Mouse (Mus musculus) cerebellum, adult 11 months (tissue): ENCODE measurements around the gene Tada3.

Source experiments
- DNase-seq: peaks from one replicate; pipeline ENCODE4 v3.0.0; 2022

Gene Tada3

GRCm38 (mm10) chr6:113386025-113386424, 8.3 kb upstream of the Tada3 start:
- no peak for DNase-seq

GRCm38 (mm10) chr6:113385160-113385714, 7.6 kb upstream of the Tada3 start:
- DNase-seq, result no peak

GRCm38 (mm10) chr6:113384351-113384927, 6.8 kb upstream of the Tada3 start:
- no peak for DNase-seq

- DNase-seq, result no peak
These were observed 2.8 kb upstream of the Tada3 start for GRCm38 (mm10) chr6:113380480-113380879.

GRCm38 (mm10) chr6:113379246-113379645, 1.6 kb upstream of the Tada3 start:
- no peak for DNase-seq

GRCm38 (mm10) chr6:113377172-113377495, 549 bp downstream of the Tada3 start:
- DNase-seq, result no peak

- no peak for DNase-seq
These were observed 4.2 kb downstream of the Tada3 start for GRCm38 (mm10) chr6:113373491-113373890.

- no peak for DNase-seq
These were observed 7.3 kb downstream of the Tada3 start for GRCm38 (mm10) chr6:113370194-113370929.

GRCm38 (mm10) chr6:113368577-113368976, 9.1 kb downstream of the Tada3 start:
- DNase-seq, result no peak

- no peak for DNase-seq
These were observed 9.6 kb downstream of the Tada3 start for GRCm38 (mm10) chr6:113368124-113368523.

GRCm38 (mm10) chr6:113367574-113367973, 10.1 kb downstream of the Tada3 start:
- DNase-seq, result no peak

GRCm38 (mm10) chr6:113366639-113367038, 11.0 kb downstream of the Tada3 start:
- no peak for DNase-seq

GRCm38 (mm10) chr6:113364518-113365135, 13.1 kb downstream of the Tada3 start:
- no peak for DNase-seq

GRCm38 (mm10) chr6:113362241-113362640, 15.4 kb downstream of the Tada3 start:
- no peak for DNase-seq

- DNase-seq, result no peak
These were observed 16.2 kb downstream of the Tada3 start for GRCm38 (mm10) chr6:113361476-113361875.

GRCm38 (mm10) chr6:113353696-113354095, 24.0 kb downstream of the Tada3 start:
- DNase-seq, result no peak

- DNase-seq, result no peak
These were observed 24.9 kb downstream of the Tada3 start for GRCm38 (mm10) chr6:113352820-113353219.

GRCm38 (mm10) chr6:113351653-113352052, 26.0 kb downstream of the Tada3 start:
- no peak for DNase-seq

GRCm38 (mm10) chr6:113351161-113351560, 26.5 kb downstream of the Tada3 start:
- DNase-seq, result no peak

- no peak for DNase-seq
These were observed 27.1 kb downstream of the Tada3 start for GRCm38 (mm10) chr6:113350538-113350937.

GRCm38 (mm10) chr6:113346897-113347296, 30.8 kb downstream of the Tada3 start:
- no peak for DNase-seq

- peak; percentile 52 for DNase-seq
These were observed 33.4 kb downstream of the Tada3 start for GRCm38 (mm10) chr6:113344321-113344720.

GRCm38 (mm10) chr6:113343177-113344092, 34.2 kb downstream of the Tada3 start, which contains the start of gene Camk1:
Gene Camk1 (minus strand): TSS chr6:113343984.
- DNase-seq, result peak; percentile 78
